Mouse (Mus musculus): ENCODE results near the gene Flrt3.

Flrt3 gene

DNA sequence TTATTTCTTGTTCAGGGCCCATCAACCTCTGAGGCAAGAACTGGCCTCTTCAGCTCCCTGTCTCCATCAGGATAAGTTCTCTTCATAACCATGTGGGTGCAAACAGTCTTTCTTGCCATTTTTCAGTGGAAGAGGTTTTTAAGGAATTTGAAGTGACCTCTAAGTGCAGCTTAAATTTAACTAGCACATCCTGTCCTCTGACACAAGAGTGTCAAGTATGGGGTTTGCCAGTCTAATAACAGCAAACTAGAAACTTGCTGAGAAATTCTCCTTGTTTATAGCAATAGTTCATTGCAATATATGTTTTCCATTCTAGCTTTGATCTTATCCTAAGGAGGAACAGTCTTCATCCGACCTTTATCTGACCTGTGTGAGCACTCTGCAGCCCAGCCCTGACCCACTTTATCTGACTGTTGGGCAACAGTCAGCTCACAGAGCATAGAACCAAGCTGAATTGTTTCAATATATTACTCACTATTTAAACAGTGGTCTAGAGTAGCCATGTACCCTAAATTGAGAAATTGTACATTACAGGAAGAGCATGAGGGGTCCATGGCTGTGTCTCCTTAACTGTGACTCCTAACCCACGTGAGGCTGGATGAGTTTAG lies 49.4 kb downstream of the Flrt3 start:
- no peak for DNase-seq

DNA sequence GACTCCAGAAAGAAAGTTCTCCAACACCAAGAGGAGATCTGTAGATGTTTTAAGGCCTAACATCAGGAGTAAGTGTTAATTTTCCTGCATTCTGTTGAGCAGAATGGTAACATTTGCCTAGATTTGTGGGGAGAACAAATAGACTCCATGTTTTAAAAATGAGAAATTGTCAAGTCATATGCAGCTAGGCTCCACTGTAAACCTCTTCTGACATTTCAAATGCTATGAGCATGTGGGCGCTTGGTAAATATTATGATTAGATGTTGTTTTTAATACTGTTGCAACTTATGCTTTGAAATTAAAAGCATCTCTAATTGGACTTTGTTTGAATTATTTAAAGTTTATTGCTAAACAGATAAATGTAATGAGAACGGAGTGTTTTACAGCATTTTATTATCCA lies 55.8 kb downstream of the Flrt3 start:
- DNase-seq: no peak

All from right cerebral cortex, postnatal 25 days (tissue).